Mouse (Mus musculus) right cerebral cortex, postnatal 14 days (tissue): Measurements from ENCODE around the gene Reep1.

Experiments used
- DNase-seq: peaks from one replicate; pipeline ENCODE4 v3.0.0; 2022

The Reep1 gene

DNA sequence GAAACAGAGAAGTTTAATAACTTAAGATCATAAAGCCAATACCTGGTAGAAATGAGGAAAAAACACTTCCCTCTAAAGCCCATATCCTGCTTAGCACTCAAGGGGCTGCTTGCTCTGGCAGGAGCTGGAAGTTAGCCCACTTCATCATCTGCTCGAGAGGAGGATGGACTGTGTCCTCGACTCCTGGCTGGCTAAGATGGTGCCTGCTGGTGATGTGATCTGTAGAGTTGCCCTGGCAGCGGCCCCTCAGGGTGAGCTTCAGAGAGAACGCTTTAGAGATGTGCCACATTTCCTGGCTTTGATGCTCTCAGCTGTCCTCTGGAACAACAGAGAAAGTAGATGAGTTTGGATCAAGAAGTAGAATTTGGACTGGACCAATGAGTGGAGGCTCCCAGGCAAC lies 31.2 kb downstream of the Reep1 start:
- no peak for DNase-seq

DNA sequence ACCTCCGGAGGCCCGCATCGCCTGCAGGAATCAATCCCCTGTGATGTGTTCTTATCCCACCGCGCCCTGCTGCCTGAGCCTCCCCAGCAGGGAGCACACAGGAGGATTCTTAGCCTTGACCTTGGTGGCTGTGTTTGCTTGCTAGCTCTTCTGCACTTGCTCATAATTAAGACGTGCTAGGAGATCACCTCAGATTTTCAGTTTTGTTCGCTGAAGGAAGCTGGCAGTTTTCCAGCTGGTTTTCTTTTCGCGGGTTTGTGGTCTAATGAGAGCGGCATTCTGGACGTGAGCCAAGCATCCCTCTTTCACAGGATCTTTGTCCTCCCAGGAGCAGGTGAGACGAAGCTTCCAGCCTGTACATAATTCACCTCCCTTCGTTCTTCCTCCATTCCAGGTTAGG lies 33.6 kb downstream of the Reep1 start:
- no peak for DNase-seq

DNA sequence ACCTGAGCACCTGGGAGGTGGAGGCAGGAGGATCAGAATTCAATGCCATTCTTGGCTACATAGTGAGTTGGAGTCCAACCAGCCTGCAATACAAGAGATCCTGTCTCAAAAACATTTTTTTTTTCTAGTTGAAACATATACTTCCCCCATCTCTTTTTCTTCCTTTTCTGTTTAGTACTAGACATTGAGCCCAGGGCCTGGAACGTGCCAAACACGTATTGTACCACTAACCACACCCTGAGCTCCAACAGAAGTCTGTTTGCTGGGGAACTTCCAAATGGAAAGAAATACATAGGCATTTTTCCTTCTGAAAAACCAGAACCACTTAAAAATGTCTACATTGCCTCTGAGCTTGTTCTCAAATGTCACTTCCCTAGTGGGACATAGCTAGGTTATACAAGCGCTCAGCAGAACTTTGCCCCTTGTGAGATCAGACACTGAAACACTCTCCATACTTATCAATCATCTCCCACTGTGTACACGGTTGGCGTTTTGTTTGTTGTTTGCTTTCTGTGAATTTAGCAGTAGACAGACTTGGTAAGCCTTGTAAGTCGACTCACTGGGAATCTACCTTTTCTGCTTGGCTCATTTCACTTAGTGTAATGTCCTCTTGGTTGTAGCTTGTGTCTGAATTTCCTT lies 34.8 kb downstream of the Reep1 start:
- no peak for DNase-seq

DNA sequence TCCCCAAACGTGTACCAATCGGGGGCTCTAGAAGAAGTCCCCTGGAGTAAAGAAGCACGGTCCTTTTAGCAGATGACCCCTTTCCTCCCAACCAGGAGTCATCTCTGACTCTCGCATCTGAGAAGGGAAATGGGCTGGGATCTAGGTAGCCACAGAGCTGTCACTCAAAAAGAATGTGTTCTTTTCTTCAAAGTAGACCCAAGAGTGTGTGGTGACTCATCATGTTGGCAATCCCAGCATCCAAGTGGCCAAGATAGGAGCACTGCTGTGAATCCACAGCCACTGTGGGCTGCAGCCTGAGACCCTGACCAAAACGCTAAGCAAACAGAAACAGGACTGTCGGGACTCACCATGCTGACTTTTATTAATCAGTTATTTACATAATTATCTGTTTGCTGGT lies 37.6 kb downstream of the Reep1 start:
- DNase-seq: no peak

DNA sequence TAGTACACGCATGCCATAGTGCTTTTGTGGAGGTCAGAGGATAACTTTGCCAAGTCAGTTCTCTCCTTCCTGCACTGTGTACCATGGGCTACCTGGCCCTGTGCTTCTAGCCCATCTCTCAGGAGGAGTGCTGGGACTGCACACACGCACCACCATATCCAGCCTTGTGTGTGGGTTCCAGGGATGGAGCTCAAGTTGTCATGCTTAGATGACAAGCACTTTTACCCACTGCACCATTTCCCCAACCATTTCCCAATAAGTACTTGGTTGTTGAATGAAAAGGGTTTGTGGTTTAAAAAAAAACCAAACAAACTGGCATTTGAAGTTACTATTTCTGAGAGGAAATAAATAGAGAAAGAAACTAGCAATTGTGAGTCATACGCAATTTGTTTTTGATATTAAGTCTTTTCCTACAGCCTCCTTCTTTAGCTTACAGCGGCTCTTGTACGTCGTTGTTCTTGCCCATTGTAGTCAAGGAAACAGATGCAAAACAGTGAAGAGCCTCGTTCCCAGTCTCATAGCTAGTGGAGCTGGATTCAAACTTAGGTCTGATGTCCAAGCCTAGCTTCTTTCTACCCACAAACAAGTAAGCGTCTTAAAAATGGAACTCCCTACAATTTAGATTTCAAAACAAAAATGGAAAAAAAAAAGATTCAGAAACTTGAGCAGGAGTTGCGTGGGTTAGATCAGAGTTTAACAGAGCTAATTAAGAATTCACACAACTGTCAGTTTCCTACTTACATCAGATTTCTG lies 38.3 kb downstream of the Reep1 start:
- DNase-seq: no peak

DNA sequence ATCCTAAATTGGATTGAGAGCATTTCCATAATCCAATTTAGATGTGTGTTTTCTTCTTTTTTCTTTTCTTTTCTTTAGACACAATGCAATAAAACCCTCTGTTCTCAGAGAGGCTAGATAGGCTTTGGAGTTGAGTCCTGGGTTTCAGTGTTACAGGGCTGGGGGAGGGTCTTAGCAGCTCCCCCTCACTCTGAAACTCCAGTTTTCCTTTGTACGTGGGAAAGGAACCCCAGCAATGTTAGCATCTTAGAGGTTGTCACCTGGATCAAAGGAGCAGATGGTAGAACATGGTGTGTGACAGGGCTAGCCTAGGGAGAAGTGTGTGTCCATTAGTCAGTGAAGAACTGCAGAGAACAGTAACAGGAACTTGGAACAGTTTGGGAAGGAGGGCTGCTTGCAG lies 38.9 kb downstream of the Reep1 start:
- DNase-seq: no peak

DNA sequence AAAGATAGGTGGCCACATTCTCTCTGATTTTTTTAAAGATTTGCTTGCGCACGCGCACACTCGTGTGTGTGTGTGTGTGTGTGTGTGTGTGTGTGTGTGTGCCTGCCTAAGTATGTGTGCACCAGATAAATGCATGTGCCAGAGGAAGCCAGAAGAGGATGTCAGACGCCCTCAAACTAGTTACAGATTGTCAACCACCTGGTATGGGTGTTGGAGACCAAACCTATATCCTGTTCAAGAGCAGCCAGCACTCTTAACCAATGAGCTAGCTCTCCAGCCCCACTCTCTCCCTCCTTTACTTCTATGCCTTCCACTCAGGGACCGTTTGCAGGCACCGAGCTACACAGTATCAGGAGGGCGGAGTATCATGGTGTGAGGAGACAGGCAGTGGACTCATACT lies 39.5 kb downstream of the Reep1 start:
- DNase-seq: no peak

DNA sequence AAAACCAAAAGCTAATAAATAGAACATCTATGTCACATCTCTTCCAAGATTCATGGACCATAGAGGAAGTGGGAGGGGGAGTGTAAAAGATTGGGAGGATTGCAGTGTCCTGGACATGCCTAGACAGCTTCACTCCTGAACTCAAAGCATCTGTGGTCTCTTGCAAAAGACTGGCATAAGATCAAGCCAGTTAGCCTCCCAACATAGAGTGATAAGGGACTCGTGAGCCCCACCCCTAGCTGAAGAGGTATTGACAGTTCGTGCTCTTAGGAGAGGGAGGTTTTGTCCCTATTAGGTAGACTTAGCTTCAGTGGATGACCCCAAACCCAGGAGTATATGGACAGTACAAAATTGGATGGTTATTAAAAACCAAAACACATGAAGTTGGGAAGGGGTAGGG lies 44.2 kb downstream of the Reep1 start:
- DNase-seq: no peak

DNA sequence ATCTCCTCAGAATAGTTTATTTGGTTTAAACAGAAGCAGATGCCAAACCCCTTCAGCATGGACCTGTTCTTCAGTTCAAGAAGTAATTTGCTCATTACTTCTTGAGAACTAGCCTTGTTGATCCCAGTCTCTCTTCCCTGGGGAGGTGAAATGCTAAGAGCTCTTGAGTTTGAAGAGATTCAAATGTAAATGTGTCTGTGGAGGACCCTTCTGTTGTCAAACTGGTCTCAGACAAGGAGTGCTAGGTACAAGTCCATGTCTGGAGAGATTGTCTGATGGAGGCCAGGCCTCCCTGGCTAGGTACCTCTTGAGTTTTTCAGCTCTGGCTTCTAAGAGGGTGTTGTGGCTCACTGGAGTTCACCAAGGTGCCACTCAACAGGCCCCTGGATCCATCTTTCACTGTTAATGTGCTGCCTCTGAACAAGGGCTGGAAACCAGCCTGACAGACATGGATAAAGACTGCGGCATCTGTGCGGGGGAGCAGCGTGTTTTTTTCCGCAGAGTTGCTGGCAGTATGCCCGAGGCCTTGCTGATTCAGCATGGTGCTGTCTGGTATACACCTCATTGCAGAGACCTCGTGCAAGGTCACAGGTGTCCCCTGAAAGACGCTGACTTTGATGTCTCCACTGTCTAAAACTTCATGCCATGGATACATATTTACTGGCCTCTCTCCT lies 45.6 kb downstream of the Reep1 start:
- peak; percentile 87 for DNase-seq

DNA sequence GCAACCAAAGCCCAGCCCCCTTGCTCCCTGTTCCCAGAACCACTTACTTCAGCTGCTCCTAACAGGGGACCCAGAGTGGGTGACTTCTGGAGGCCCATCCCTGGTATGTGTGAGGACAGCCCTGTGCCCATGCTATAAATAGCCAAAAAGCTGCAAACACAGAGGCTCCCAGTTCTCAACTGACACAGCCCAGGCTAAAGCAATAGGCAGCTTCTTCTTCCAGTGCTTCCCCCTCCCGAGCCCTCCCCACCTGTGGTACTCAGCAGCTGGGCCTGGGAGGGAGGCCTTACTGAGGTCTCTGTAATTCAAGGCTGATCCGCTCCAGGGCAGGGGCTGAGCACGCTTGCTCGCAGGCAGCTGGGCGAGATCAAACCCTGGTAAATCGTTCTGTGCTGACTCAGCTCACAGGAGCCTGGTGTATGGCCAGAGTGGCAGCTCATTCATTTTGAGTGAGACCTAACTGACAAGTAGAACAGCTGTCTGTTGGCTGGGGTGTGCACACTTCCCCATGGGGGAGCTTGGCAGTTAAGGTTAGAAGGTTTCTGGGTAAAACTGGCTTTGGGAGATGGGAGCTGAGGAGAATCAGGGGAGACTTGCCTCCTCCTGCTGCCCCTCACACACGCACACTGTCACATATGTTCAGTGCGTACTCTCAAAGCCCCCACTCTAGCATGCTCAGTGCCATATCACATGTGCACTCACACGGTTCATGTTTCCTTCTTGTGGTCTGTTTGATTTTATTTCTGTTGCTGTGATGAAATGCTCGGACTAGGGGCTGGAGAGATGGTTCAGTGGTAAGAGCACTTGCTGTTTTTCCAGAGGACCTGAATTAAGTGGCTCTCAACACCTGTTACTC lies 49.9 kb downstream of the Reep1 start:
- peak; percentile 38 for DNase-seq

DNA sequence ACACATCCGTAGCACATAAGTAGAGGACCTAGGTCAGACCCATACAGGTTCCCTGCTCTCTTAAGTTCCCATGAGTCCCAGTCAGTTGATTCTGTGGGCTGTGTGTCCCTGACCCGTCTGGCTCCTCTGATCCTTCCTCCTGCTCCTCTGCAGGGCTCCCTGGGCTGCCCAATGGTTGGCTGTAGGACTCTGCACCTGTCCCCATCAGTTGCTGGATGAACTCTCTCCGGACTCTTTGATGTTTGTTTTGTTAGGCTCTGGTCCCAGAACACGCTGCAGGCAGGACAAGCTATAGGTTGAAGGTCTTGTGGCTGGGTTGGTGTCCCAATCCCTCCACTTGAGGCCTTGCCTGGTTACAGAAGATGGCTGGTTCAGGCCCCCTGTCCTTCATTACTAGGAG lies 51.4 kb downstream of the Reep1 start:
- DNase-seq: no peak

DNA sequence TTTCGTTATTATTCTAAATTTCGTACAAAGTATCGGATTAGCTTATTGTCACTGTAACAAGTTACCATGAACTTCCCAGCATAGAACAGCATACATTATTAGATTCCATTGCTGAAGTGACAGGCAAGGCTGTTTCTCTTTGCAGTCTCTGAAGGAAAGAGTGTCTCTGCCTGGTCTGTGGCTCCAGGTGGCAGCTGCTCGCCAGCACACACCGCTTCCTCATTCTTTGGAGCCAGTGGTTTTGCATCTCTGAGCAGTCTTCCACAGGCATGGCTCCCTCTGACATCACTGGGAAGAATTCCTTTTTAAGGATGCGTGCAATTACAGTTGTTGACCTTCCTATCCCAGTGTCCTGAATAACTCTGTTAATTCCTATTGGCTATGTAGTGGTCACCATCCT lies 52.7 kb downstream of the Reep1 start:
- no peak for DNase-seq

DNA sequence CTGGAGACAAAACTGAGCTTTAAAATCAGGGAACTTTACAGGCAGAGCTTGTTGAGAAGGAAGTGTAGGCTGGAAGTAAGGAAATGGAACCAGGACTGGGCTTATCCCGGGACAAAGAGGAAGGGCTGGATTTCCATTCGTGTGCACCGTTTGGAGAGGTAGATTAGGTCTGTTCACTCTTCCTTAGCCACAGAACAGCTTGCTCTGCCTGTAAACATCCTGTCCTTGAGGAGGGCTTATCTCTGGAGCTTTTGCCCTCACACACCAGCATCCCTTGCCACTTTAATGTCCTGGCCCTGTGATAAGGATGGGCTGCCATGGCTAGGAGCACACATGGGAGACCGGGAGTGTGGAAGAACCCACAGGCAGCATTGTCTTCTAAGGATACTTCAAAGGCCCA lies 60.4 kb downstream of the Reep1 start:
- DNase-seq: no peak

DNA sequence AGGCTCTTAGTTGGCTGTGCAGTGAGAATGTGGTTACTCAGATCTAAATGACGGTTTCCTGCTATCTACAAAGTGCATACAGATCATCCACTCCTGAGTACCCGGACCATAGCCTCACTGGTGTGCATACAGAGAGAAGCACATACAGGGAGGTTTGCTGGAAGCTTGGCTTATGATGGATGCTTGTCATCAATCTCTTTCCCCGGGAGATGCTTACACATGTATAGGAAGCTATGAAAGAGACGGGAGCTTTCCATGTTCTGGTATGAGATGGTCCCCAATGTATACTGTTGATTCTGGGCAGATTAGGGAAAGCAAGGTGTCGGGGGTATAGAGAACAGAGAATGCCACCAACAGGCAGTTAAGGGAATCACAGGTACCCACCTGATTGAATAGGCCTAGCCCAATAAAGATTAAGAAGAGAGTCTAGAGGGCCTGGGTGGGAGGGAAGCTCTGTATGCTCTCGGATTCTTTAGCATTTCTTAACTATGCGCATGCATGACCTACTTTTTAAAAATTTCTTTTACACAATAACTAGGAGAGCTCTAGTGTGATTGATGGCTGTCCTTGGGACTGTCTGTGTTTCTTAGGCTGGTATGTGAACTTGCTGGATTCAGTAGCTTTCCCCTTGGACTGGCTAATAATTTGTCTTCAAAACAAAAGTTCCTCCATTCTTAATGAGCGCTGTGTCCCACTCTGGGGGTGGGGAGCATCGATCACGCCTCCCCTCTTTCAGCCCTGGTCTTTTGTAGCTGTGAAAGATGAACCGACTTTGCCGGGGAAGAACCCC lies 62.7 kb downstream of the Reep1 start:
- DNase-seq: no peak

DNA sequence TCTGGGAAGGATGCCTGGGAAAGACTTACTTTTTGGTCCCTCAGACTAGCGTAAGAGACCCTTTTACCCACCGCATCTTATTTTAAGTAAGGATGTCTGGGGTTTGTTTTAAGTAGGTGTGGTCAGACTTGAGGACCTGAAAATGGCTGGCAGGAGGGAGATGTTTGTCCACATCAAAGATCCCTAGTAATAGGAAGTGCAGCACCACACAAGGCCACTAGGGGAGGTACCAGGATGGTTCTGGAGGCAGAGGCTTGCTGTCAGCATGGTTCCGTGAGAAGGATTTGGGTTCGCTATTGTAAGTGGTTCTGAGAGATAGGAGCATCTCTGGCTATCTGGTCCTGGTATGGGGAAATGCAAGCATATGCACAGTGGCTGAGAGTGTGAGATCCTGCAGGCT lies 63.5 kb downstream of the Reep1 start:
- DNase-seq: no peak

DNA sequence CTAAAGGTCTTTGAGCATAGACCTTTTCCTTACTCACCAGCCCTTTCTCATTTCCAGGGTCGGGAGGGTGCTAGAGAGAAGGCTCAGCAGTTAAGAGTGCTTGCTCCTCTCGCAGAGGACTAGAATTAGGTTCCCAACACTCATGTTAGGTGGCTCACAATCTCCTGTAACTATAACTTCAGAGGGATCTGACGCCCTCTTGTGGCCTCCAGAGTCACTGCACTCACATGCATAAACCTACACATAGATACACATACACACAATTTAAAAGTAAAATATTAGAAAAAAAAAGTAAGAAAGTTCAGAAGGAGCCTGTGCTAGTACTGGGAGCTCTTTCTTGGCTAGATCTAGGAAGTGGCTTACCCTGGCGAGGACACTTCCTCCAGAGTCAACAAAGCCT lies 63.9 kb downstream of the Reep1 start:
- DNase-seq: no peak

DNA sequence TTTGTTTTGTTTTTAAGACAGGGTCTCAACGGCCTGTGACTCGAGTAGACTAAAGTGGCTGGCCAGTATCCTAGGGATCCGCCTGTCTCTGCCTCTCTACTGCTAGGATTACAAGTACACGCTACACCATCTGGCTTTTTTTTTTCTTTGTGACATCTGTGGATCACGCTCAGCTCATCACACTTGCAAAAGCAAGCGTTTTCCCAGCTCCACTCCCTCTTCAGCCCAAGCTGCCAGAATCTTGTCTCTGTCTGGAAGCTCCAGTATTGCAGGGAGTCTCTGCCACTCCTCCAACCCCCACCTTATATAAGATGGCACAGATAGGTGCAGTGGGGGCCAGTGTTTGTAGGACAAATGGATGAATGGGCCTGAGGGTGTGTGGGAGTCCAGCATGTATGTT lies 64.8 kb downstream of the Reep1 start:
- no peak for DNase-seq

DNA sequence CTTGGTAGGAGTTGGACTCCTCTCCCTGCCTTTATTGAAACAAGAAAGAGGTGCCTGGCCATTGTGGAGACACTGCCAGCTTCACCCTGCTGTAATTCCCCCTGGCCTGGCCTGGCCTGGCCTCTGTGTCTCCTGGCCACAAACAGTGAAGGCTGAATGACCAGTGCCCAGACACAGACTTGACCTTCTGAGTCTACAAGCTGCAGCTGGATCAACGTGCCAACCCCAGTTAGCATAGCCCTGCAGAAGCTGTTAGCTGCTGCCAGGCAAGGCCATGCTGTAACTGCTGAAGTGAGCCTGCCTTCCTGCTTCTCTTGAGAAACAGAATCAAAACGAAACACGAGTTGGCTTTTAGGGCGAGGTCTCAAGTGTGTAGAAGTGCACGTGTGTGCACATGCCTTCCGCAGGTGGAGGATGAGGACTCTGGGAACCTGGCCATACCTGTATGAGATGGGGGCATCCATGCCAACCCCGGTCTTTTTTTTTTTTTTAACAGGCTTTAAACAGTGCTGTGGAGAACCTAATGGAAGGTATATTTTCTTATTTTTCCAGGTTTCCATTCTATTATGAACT lies 65.4 kb downstream of the Reep1 start:
- no peak for DNase-seq

DNA sequence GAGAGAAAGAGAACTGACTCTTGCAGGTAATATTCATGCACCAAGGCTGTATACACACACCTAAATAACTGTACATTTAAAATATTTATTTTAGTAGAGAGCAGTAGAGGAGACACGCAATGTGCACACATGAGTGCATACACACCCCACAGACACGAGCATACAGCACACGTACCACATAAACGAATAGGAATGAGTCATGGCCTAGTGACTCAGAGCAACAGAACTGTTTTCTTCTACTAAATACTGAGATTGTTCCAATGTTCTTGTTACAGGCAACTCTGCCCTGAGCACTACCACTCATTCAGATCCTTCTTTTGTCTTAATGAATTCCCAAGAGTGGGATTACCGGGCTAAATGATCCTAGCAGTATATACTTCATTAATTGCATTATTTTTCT lies 70.7 kb downstream of the Reep1 start:
- no peak for DNase-seq

DNA sequence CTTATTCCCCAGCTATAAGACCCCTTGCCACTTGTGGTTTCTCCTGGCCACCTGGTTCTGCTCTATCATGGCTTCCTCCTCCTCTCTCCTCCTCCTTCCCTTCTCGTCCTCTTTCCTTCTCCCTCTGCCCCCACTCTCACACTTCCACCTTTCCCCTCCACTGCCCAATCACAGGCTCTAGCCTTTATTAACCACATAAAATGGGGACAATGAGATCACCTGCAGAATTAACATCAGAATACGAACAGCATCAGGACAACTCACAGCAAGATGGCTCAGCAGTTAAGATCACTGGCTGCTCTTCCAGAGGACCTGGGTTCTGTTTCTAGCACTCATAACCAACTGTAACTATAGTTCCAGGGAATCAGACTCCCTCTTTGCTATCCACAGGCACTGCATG lies 72.5 kb downstream of the Reep1 start:
- DNase-seq: no peak

DNA sequence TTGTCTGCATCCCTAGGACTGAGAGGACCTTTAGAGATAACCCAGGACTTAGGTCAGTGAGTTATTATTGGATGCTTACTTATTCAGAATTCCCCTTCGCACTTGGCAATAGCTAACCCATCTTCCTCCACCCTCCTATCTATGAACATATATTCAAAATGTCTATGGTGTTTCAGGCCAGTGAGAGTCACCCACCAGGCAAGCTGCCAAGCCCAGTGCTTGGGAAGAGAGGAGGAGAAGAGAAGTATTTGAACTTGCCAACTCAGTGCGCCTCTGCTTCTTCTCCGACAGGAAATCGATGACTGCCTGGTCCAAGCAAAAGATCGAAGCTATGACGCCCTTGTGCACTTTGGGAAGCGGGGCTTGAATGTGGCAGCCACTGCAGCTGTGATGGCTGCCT lies 73.1 kb downstream of the Reep1 start:
- DNase-seq: no peak

DNA sequence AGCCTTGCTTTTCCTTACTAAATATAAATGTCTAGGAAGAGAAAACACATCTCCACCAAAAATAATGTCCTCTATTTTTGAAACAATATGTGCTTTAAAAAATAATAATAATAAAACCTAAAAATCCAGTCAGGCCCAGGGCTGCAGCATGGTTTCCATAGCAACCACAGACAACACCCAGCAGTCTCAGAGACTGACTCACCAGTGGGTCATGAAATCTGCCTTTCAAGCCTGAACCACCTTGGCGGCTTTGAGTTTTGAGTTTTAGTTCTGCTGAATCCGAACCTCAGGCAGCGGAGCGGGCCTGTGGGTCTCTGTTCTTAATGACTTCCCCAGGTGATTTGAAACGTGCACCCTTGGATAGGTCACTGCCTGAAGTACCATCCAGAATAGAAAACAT lies 75.8 kb downstream of the Reep1 start:
- DNase-seq: no peak
